Comparison of ENCODE assay signal across 8 mouse cellular contexts in genomic region chr11:3540451-3541085, GRCm38 (mm10). TPM values are rescaled to one million over a fixed set of nuclear protein-coding genes. Genes with fewer than 3 reads are reported as not detected.
A peak's percentile ranks its signal among the peaks of the same experiment; 100 is the strongest.
DNase-seq lines count a peak whose midpoint lies in the region; ATAC-seq and TF ChIP-seq lines count a peak whose summit lies in the region.

TSS of gene Smtn (minus strand) at chr11:3540612.

- POLR2A ChIA-PET in Patski (lab: Charles Lee) = no interaction called here

- in situ Hi-C loops in Patski (cut with MboI; ENCODE audit: low pct_unique_long_range_greater_than_20kb) = no loop called here

- no peaks in the 10 kb centered on the region for H3K27me3 ChIP-seq in kidney, embryonic 15.5 days
- no peaks in the 10 kb centered on the region for H3K27me3 ChIP-seq in Patski
- H3K27me3 ChIP-seq in forebrain, embryonic 13.5 days = no peaks in the 10 kb centered on the region
- H3K27me3 ChIP-seq in midbrain, embryonic 11.5 days (ENCODE audit: control insufficient read depth, insufficient read depth, low read length) = no peaks in the 10 kb centered on the region

- ATAC-seq in kidney, embryonic 15.5 days (replicated peaks; ENCODE audit: low FRiP score) = no peak
- ATAC-seq in Patski = no peak
- no peak for ATAC-seq in forebrain, embryonic 13.5 days
- no peak for ATAC-seq in midbrain, embryonic 11.5 days (ENCODE audit: low FRiP score)

- peaks cover 6% of the 10 kb centered on the region; the same call in 1 of the 2 replicates for H3K9me3 ChIP-seq in kidney, embryonic 15.5 days (replicated peaks)
- peaks cover 6% of the 10 kb centered on the region for H3K9me3 ChIP-seq in forebrain, embryonic 13.5 days (replicated peaks)
- H3K9me3 ChIP-seq in midbrain, embryonic 11.5 days (ENCODE audit: control insufficient read depth, low read length) = peaks cover 3% of the 10 kb centered on the region; the same call in 1 of the 2 replicates

- TF ChIP-seq CTCF in Patski (IDR thresholded peaks at IDR 0.05) = no peak

- H3K4me1 ChIP-seq in kidney, embryonic 15.5 days = peaks cover 46% of the 10 kb centered on the region
- H3K4me1 ChIP-seq in forebrain, embryonic 13.5 days = peaks cover 27% of the 10 kb centered on the region
- H3K4me1 ChIP-seq in midbrain, embryonic 11.5 days (ENCODE audit: control insufficient read depth, insufficient read depth, low read length) = peaks cover 11% of the 10 kb centered on the region

- H3K4me3 ChIP-seq in kidney, embryonic 15.5 days (replicated peaks) = peak within 1 kb of the TSS; percentile 70
- H3K4me3 ChIP-seq in forebrain, embryonic 13.5 days = peak within 1 kb of the TSS; percentile 55
- H3K4me3 ChIP-seq in midbrain, embryonic 11.5 days (ENCODE audit: low read depth, low read length) = peak within 1 kb of the TSS; percentile 55

- peak within 1 kb of the TSS; percentile 69 for H3K4me2 ChIP-seq in kidney, embryonic 15.5 days
- H3K4me2 ChIP-seq in forebrain, embryonic 13.5 days = peak within 1 kb of the TSS; percentile 70
- H3K4me2 ChIP-seq in midbrain, embryonic 11.5 days = peak within 1 kb of the TSS; percentile 58

- H3K9ac ChIP-seq in kidney, embryonic 15.5 days = peak within 1 kb of the TSS; percentile 74
- peak within 1 kb of the TSS; percentile 51 for H3K9ac ChIP-seq in forebrain, embryonic 13.5 days
- peak within 1 kb of the TSS; percentile 44; the same call in 1 of the 2 replicates for H3K9ac ChIP-seq in midbrain, embryonic 11.5 days (ENCODE audit: low read length)

- H3K27ac ChIP-seq in kidney, embryonic 15.5 days = peak within 1 kb of the TSS; percentile 65; the same call in 1 of the 2 replicates
- H3K27ac ChIP-seq in forebrain, embryonic 13.5 days = no peak within 1 kb of the TSS
- H3K27ac ChIP-seq in midbrain, embryonic 11.5 days (ENCODE audit: low read depth, low read length) = no peak within 1 kb of the TSS

- 92% methylated on average over 23 of the region's 23 CpGs for WGBS in kidney, embryonic 15.5 days
- 94% methylated on average over 23 of the region's 23 CpGs for WGBS in forebrain, embryonic 13.5 days
- 93% methylated on average over 23 of the region's 23 CpGs for WGBS in midbrain, embryonic 11.5 days

- no peak for DNase-seq in kidney, postnatal 36 days
- no peak for DNase-seq in Patski (ENCODE audit: low read depth, low spot score)
- DNase-seq in heart, postnatal 4 days = no peak
- DNase-seq in midbrain, embryonic 11.5 days (ENCODE audit: low spot score, missing footprints) = no peak
- no peak for DNase-seq in embryo, embryonic 11 days
- DNase-seq in layer of hippocampus, adult 9-10 months (ENCODE audit: low spot score) = no peak

- no peaks in the 10 kb centered on the region for H3K36me3 ChIP-seq in kidney, embryonic 15.5 days
- H3K36me3 ChIP-seq in forebrain, embryonic 13.5 days (ENCODE audit: poor library complexity, severe bottlenecking) = no peaks in the 10 kb centered on the region
- no peaks in the 10 kb centered on the region for H3K36me3 ChIP-seq in midbrain, embryonic 11.5 days (ENCODE audit: control insufficient read depth, insufficient read depth, low read length)

- CTCF ChIA-PET in Patski (lab: Charles Lee) = interaction anchor here (1.9 kb wide), 1 partner anchor 129 kb away, joined by 4 read pairs; no protein-coding TSS in a partner anchor

RNA-seq across cellular contexts. Expression of gene Smtn, which starts in this region (rescaled TPM):
- 89.1 and 110 TPM in 2 replicates for polyA plus RNA-seq in kidney, embryonic 15.5 days (2015; fragmentation: Nextera tagmentation; extraction: Ambion mirVana)
- 154 TPM for polyA plus RNA-seq in Patski (2021)
- polyA plus RNA-seq in forebrain, embryonic 13.5 days (2015; fragmentation: Nextera tagmentation; extraction: Ambion mirVana) = 21.8 and 21.9 TPM in 2 replicates
- total RNA-seq in heart, postnatal 4 days (2021) = 100 to 1,000 TPM; 188 to 190 TPM
- 26.6 and 27.1 TPM in 2 replicates for polyA plus RNA-seq in midbrain, embryonic 11.5 days (2014; fragmentation: Nextera tagmentation; extraction: Ambion mirVana)
